Mouse (Mus musculus) gastrocnemius, postnatal 36 days (tissue): ENCODE data around the gene Noxo1. TPM values are rescaled to one million over a fixed set of nuclear protein-coding genes. Genes with fewer than 3 reads are reported as not detected.
"Not testable (repeated sequence)": the region's sequence is repeated elsewhere in the genome, so short reads cannot be mapped to it uniquely, and the experiment has no call there.

Experiments
- DNase-seq, 2 experiments: peaks; one replicate each; pipeline ENCODE4 v3.0.0; 2022
- intact Hi-C: fragments of 180-260 bp; cut with DNase I; formaldehyde crosslinking; loops from one replicate; pipeline ENCODE4 v1.15.1; 2025
- long read RNA-seq, 2 experiments: library from polyadenylated mRNA; stranded (forward); transcript quantifications; one replicate each; pipeline ENCODE4 v2.0.0; 2021
- total RNA-seq, 2 experiments: library from RNA; stranded (reverse); gene quantifications; 2 replicates each; pipeline ENCODE4 v1.2.3; 2021

Noxo1 gene
- 1 to 10 TPM in 1 of 2 experiments, under 1 TPM in 1; 0.47 to 1.4 TPM for total RNA-seq
- long read RNA-seq, experiment 1, partial matches to known transcripts = 1 of 2 reads
- long read RNA-seq, experiment 1, other reads (novel, unspliced or antisense) = 1 of 2 reads
- long read RNA-seq, experiment 2, partial matches to known transcripts = 0 of 1 reads
- long read RNA-seq, experiment 2, other reads (novel, unspliced or antisense) = 1 of 1 reads

- intact Hi-C loops = no loop called here
- peak; percentile 75 to 86 for DNase-seq
Observed at GRCm38 (mm10) chr17:24696011-24696697, at the start of gene Noxo1, which contains the start of gene Gfer. TSS of gene Noxo1 (plus strand) at chr17:24696234. TSS of gene Gfer (minus strand) at chr17:24696156.

DNA sequence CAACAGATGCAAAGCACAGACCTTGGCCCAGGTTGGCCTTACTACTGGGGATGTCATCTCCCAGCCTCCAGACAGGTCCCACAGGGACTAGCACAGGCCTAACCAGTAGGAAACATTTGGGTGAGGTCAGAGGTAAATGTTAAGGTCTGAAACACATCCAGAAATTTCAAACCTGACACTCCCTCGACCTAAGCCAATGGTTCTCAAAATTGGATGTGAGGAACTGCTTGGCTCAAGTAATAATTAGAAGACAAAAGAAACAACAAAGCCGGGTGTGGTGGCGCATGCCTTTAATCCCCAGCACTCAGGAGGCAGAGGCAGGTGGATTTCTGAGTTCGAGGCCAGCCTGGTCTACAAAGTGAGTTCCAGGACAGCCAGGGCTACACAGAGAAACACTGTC is 49.7 kb upstream of the Noxo1 start:
- intact Hi-C loops = no loop called here
- no peak for DNase-seq

DNA sequence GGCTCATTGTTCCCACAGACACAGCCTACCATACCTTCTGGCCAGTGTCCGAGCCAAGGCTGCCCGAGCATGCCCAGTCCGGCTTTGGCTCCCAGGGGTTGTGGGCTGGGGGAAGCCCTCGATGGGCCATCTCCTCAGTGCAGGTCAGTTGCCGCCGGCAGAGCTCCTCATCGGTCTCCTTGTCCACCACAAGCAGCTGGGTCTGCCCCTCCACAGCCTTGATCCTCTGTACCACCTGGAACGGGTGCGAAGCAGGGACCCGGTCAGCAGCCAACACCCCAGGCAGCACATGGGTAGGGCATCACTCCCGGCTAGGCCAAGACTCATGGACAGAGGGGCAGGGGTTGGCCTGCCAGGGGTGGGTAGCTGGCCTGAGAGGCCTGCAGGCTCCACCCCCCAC is 48.5 kb upstream of the Noxo1 start:
- DNase-seq = no peak
- intact Hi-C loops = no loop called here

- no peak for DNase-seq
- intact Hi-C loops = no loop called here
Observed at GRCm38 (mm10) chr17:24648731-24649377, 47.2 kb upstream of the Noxo1 start.

GRCm38 (mm10) chr17:24649581-24650069 is 46.4 kb upstream of the Noxo1 start:
- intact Hi-C loops = loop anchor here (2.0 kb wide), 1 partner anchor 21 kb away; no protein-coding TSS in a partner anchor
- peak in 1 of 2 experiments; percentile 43 for DNase-seq

- intact Hi-C loops = loop anchor here (2.0 kb wide), 1 partner anchor 21 kb away; no protein-coding TSS in a partner anchor
Observed at GRCm38 (mm10) chr17:24650070-24650616, 45.9 kb upstream of the Noxo1 start, which contains the start of gene Slc9a3r2. TSS of gene Slc9a3r2 (minus strand) at chr17:24650327.

GRCm38 (mm10) chr17:24650766-24651165 is 45.3 kb upstream of the Noxo1 start:
- intact Hi-C loops = loop anchor here (2.0 kb wide), 1 partner anchor 22 kb away; no protein-coding TSS in a partner anchor
- DNase-seq = no peak

More at GRCm38 (mm10) chr17:24650070-24650616, 45.9 kb upstream of the Noxo1 start, which contains the start of gene Slc9a3r2:
- DNase-seq = peak in 1 of 2 experiments; percentile 40

GRCm38 (mm10) chr17:24651835-24652234 is 44.2 kb upstream of the Noxo1 start:
- no peak for DNase-seq
- intact Hi-C loops = loop anchor here (2.0 kb wide), 1 partner anchor 23 kb away; no protein-coding TSS in a partner anchor

DNA sequence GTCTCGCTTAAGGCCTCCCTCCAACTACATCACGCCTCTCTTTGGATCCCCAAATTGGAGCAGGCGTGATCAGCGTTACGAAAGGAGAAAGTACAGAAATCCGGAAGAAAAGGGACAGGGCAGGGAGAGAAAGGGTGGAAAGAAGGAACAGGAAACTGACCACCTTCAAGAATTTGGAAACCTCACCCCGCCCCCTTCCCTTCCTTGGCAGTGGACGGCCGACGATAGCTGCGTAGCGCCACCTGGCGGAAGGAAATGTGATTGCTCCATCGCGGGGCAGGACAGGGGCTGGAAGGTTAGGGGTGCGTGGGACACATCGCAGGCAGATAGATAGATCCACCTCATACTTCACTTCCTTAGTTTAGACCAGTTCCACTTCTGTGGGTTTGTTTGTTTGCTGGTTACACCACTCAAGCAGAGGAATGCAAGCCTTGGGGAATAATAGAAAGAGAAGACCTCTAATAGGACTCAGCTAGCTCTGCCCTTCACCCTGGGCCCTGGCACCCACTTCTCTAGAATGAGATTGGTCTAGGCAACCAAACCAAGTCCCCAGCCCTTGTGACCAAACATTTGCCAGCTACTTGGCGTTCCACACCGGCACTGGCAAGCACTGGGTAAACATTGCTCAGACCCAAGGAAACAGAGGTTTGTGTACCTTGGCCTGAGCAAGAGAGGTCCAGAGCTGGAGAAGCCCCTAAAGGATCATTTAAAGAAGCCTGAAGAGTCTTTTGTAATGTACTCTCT is 41.9 kb upstream of the Noxo1 start:
- intact Hi-C loops = no loop called here
- DNase-seq = peak; percentile 58 to 59

DNA sequence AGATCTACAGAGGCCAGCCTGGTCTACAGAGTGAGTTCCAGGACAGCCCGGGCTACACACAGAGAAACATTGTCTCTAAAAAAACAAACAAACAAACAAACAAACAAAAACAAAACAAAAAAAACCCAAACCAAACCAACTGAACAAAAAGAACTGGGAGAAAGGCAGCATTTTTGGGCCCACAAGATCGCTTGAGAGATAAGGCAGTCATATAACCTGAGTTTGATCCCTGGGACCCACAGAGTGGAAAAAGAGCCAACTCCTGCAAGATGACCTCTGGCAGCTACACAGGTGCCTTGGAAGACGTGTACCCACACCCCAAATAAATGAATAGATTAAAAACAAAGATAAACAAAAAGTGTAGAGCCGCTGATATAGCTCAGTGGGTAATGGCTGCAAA is 41.1 kb upstream of the Noxo1 start:
- DNase-seq = no peak
- intact Hi-C loops = loop anchor here (5.0 kb wide), 1 partner anchor 123 kb away; the partner anchor contains the start of gene Rab26

GRCm38 (mm10) chr17:24658017-24658758 is 37.8 kb upstream of the Noxo1 start, which contains the start of gene Npw:
TSS of gene Npw (minus strand) at chr17:24658457.
- intact Hi-C loops = loop anchor here (5.0 kb wide), 1 partner anchor 126 kb away; the partner anchor contains the start of gene Rab26
- no peak for DNase-seq

GRCm38 (mm10) chr17:24667011-24667410 is 29.0 kb upstream of the Noxo1 start:
- intact Hi-C loops, DNase-seq: not testable (repeated sequence)

GRCm38 (mm10) chr17:24667416-24667815 is 28.6 kb upstream of the Noxo1 start:
- intact Hi-C loops = no loop called here
- DNase-seq = peak in 1 of 2 experiments; percentile 34

GRCm38 (mm10) chr17:24669214-24669544 is 26.9 kb upstream of the Noxo1 start:
- DNase-seq, intact Hi-C loops: not testable (repeated sequence)

DNA sequence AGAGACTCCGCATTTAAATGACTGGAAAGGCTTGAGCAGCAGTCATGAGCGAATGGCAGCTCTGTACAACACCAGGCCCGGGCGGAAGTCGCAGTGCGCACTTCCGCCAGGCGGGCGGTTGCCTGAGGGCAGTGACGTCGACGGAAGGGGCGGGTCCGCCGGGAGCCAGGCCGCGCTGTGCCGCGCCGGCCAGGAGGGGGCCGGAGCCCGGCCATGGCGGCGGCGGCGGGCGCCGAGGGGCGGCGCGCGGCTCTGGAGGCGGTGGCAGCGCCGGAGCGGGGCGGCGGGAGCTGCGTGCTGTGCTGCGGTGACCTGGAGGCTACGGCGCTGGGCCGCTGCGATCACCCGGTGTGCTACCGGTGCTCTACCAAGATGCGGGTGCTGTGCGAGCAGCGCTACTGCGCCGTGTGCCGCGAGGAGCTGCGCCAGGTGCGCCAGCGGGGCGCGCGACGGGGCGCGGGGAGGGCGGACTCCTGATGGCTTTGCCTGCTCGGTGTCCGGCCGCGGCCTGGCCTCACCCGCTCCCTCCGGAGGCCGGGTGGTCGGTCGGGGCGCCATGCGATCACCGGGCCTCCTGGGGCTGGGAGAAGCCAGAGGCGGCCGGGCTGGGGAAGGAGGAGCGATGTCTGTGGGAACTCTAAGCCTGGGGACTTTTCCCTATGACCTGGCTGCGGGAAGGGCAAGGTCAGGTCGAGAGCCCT is 26.3 kb upstream of the Noxo1 start, which contains the start of gene Zfp598:
Zfp598 (plus strand) TSS at position 143 of the 701 bp plus-strand sequence.
- intact Hi-C loops = no loop called here

GRCm38 (mm10) chr17:24670246-24670844 is 25.7 kb upstream of the Noxo1 start:
- intact Hi-C loops = no loop called here
- DNase-seq = no peak

More for the DNA sequence above, 26.3 kb upstream of the Noxo1 start, which contains the start of gene Zfp598:
- peak; percentile 90 to 92 for DNase-seq

GRCm38 (mm10) chr17:24671346-24671745 is 24.7 kb upstream of the Noxo1 start:
- intact Hi-C loops = no loop called here
- DNase-seq = no peak

DNA sequence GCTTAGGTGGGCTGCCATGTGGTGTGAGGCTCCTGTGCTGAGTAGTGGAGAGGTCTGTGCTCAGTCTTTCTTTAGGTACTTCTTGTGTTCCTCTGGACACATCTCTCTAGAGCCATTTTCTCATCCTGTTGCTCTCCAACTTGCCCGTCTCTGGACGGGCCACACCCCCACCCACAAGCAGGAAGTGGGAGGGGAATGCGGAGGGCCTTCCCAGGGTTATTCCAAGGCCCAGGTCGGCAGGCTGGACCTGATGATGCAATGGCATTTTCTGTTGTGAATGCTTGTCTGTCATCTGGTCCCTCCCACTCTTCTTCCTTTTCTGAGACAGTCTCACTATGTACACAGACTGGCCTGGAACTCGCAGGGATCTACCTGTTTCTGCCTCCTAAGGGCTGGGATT is 23.9 kb upstream of the Noxo1 start:
- intact Hi-C loops = no loop called here
- DNase-seq = no peak
